Mouse (Mus musculus): ENCODE measurements at regions not wholly inside any gene's neighbourhood (a gene's known extent, or its start where the extent isn't known, plus 50 kb on each side); places are given as distances from the start of the nearest gene placed in this dataset.
"Not testable (repeated sequence)": the region's sequence is repeated elsewhere in the genome, so short reads cannot be mapped to it uniquely, and the experiment has no call there.

DNA sequence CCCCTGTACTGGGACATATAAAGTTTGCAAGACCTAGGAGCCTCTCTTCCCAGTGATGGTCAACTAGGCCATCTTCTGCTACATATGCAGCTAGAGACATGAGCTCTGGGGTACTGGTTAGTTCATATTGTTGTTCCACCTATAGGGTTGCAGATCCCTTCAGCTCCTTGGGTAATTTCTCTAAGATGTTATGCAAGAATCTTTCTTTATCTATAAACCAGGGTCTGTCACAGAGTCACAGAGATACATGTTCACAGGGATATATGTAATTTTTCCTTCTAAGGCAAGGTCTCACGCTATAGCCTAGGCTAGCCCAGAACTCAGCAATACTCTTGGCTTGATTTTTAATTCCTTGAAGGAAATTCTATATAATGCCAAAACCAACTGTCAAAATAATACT is 56.9 kb downstream of the Zfp36l1 start:
- not testable (repeated sequence) for H3K9ac ChIP-seq; H3K4me3 ChIP-seq (replicated peaks); H3K4me2 ChIP-seq; ATAC-seq (ENCODE audit: insufficient read depth); H3K9me3 ChIP-seq (replicated peaks); H3K27me3 ChIP-seq; H3K27ac ChIP-seq (replicated peaks); H3K36me3 ChIP-seq (replicated peaks)
- WGBS (ENCODE audit: insufficient replicate concordance) = 76% methylated on average over 1 of the region's 1 CpGs
- H3K4me1 ChIP-seq (replicated peaks) = peaks cover 17% of the 10 kb centered on the region

DNA sequence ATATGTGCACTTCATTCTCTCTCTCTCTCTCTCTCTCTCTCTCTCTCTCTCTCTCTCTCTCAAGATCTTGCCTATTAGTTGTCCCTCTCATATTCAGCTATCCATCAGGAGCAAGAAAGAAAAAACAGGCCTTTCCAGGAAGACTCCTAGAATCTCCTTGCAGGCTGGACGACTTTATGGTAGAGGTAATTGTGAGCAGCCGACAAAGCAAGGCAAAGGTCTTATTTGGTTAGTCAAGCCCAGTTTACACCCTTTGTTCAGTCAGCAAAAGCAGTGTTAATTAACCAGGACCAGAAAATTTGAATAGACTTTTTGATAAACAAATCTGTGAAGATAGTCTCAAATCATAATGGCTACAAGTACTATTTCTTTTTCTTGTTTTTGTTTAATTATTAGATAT is 57.4 kb downstream of the Zfp36l1 start:
- Histone ChIP-seq H3K4me2 (no peak overlapping the region), H3K27me3 (no peaks in the 10 kb centered on the region), H3K9me3 (replicated peaks) (no peaks in the 10 kb centered on the region), H3K4me3 (replicated peaks) (no peak overlapping the region), H3K36me3 (replicated peaks) (no peaks in the 10 kb centered on the region), H3K4me1 (replicated peaks) (peaks cover 12% of the 10 kb centered on the region), H3K27ac (replicated peaks) (no peak overlapping the region), H3K9ac (no peak overlapping the region)
- WGBS (ENCODE audit: insufficient replicate concordance) = 54% methylated on average over 2 of the region's 2 CpGs
- no peak for ATAC-seq (ENCODE audit: insufficient read depth)

DNA sequence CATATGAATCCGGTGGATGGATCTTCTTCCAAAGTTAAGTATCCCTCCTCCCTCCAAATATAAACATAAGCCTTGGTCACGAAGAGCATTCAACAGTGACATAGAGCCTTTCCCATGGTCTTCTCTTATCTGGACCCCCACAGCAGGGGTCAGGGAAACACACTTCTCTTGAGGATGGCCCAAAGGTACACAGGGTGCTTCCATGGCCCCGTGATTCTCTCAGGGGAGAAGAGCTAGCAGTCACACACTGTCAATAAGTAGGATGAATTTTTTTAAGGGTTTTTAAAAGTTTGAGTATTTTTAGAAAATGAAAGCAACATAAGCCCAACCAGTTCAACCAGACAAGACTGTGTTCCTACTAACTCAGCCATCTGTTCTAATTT is 58.2 kb downstream of the Zfp36l1 start:
- no peak overlapping the region for H3K27ac ChIP-seq (replicated peaks)
- no peaks in the 10 kb centered on the region for H3K9me3 ChIP-seq (replicated peaks)
- no peak overlapping the region for H3K4me3 ChIP-seq (replicated peaks)
- peaks cover 5% of the 10 kb centered on the region; the same call in 1 of the 2 replicates for H3K4me1 ChIP-seq (replicated peaks)
- H3K36me3 ChIP-seq (replicated peaks) = no peaks in the 10 kb centered on the region
- whole genome bisulfite sequencing (ENCODE audit: insufficient replicate concordance) = 75% methylated on average over 3 of the region's 3 CpGs
- H3K9ac ChIP-seq = no peak overlapping the region
- H3K27me3 ChIP-seq = no peaks in the 10 kb centered on the region
- ATAC-seq (ENCODE audit: insufficient read depth) = no peak
- no peak overlapping the region for H3K4me2 ChIP-seq

- H3K36me3 ChIP-seq (replicated peaks) = no peaks in the 10 kb centered on the region
- H3K27me3 ChIP-seq = no peaks in the 10 kb centered on the region
- H3K9ac ChIP-seq = no peak overlapping the region
- H3K9me3 ChIP-seq (replicated peaks) = no peaks in the 10 kb centered on the region
- H3K4me2 ChIP-seq = no peak overlapping the region
- H3K4me1 ChIP-seq (replicated peaks) = peaks cover 5% of the 10 kb centered on the region; the same call in 1 of the 2 replicates
- no peak for ATAC-seq (ENCODE audit: insufficient read depth)
- WGBS (ENCODE audit: insufficient replicate concordance) = 59% methylated on average over 9 of the region's 9 CpGs
- H3K27ac ChIP-seq (replicated peaks) = no peak overlapping the region
- no peak overlapping the region for H3K4me3 ChIP-seq (replicated peaks)
Measured at GRCm38 (mm10) chr12:80053902-80054654, 58.7 kb downstream of the Zfp36l1 start.

DNA sequence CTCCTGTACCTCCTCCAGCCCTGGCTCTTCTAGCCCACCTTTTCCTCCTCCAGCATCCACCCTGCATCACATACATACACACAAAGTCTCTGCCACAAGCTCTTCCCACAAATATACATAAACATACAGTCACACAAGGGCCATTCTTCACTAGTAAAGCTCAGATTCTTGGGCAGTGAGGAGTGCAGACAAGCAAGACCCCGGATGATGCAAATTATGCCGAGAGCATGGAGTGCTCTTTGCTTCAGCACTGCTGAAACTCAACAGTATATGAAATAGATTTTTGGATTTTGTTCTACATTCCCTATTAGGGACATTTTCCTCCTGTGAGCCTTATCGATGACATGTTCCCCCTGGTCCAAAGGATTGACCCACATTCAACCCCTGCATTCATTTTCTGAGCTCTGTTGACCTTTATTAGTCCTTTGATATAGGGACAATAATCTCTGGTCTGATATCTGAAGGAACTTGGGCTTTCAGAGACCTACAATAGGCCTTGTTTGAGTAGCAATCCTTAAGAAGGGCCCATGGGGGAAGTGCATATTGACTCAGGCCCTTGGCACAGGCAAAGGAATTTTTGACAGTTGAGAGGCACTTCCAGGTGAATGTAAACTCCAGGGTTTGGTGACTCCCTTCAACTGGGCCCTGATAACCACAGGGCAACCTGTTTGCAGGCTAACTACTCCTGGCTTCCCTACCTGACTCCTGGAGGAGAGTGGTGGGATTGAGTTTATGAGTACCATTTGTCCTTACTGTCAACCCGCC is 64.4 kb downstream of the Zfp36l1 start:
- Histone ChIP-seq H3K36me3 (replicated peaks) (no peaks in the 10 kb centered on the region), H3K27ac (replicated peaks) (no peak overlapping the region), H3K4me1 (replicated peaks) (no peaks in the 10 kb centered on the region; the same call in 1 of the 2 replicates), H3K9me3 (replicated peaks) (no peaks in the 10 kb centered on the region), H3K9ac (no peak overlapping the region), H3K27me3 (no peaks in the 10 kb centered on the region), H3K4me3 (replicated peaks) (no peak overlapping the region), H3K4me2 (no peak overlapping the region)
- WGBS (ENCODE audit: insufficient replicate concordance) = 78% methylated on average over 4 of the region's 4 CpGs
- ATAC-seq (ENCODE audit: insufficient read depth) = no peak

- Histone ChIP-seq H3K4me3 (replicated peaks) (no peak overlapping the region), H3K4me1 (replicated peaks) (peaks cover 2% of the 10 kb centered on the region; the same call in 1 of the 2 replicates), H3K27ac (replicated peaks) (no peak overlapping the region), H3K9me3 (replicated peaks) (no peaks in the 10 kb centered on the region), H3K36me3 (replicated peaks) (no peaks in the 10 kb centered on the region), H3K9ac (no peak overlapping the region), H3K27me3 (no peaks in the 10 kb centered on the region), H3K4me2 (no peak overlapping the region)
- WGBS (ENCODE audit: insufficient replicate concordance) = 36% methylated on average over 6 of the region's 6 CpGs
- ATAC-seq (ENCODE audit: insufficient read depth) = peak; percentile 18; the same call in 1 of the 2 replicates
Measured at GRCm38 (mm10) chr12:80046625-80047303, 66.0 kb downstream of the Zfp36l1 start.

DNA sequence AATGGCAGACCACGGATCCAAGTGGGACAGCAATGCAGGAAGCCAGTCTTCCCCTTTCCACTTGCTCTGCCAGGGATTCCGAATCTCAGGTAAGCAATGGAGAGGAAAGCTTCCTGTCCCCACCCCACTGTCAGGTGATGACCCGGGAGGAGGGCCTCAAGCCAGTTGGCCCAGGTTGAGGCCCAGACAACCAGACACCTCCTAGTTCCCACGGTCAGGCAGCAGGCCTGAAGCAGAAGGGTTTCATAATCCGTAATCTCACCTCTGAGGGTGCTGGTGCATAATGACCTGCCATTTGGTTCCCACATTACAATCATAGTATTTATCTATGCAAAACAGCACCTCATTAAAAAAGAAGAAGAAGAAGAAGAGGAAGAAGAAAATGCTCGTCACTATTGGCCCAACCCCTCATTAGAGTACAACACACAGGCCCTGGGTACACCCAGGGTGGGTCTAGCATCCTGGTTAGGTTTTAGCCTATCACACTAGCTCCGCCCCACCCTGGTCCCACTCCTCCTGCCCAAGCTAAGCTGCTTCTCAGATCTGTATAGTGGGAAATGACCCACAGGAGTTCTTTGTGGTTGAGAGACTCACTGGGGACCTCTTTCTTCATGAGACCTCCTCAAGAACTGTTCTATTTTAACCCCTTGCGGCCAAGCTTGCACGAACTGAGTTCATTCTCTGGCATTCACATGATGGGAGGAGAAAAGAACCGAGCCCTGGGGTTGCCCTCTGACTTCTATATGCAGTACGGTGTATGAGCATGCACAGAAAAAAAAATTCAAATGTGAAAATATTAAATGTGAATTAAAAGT is 71.1 kb downstream of the Zfp36l1 start:
- WGBS (ENCODE audit: insufficient replicate concordance) = 61% methylated on average over 11 of the region's 11 CpGs
- H3K9me3 ChIP-seq (replicated peaks) = no peaks in the 10 kb centered on the region
- ATAC-seq (ENCODE audit: insufficient read depth) = no peak
- H3K36me3 ChIP-seq (replicated peaks) = no peaks in the 10 kb centered on the region
- H3K4me2 ChIP-seq = no peak overlapping the region
- H3K9ac ChIP-seq = no peak overlapping the region
- no peaks in the 10 kb centered on the region for H3K27me3 ChIP-seq
- H3K4me1 ChIP-seq (replicated peaks) = peaks cover 22% of the 10 kb centered on the region
- H3K4me3 ChIP-seq (replicated peaks) = no peak overlapping the region
- no peak overlapping the region for H3K27ac ChIP-seq (replicated peaks)

- ATAC-seq (ENCODE audit: insufficient read depth) = no peak
Measured at GRCm38 (mm10) chr12:80041012-80041411, 71.8 kb downstream of the Zfp36l1 start.

GRCm38 (mm10) chr12:80040233-80040632 is 72.6 kb downstream of the Zfp36l1 start:
- no peaks in the 10 kb centered on the region for H3K27me3 ChIP-seq
- no peak overlapping the region for H3K27ac ChIP-seq (replicated peaks)
- H3K9ac ChIP-seq = no peak overlapping the region
- no peak overlapping the region for H3K4me2 ChIP-seq
- H3K36me3 ChIP-seq (replicated peaks) = no peaks in the 10 kb centered on the region
- H3K4me1 ChIP-seq (replicated peaks) = peaks cover 37% of the 10 kb centered on the region
- H3K4me3 ChIP-seq (replicated peaks) = no peak overlapping the region
- H3K9me3 ChIP-seq (replicated peaks) = no peaks in the 10 kb centered on the region
- ATAC-seq (ENCODE audit: insufficient read depth) = no peak
- 84% methylated on average over 9 of the region's 9 CpGs for WGBS (ENCODE audit: insufficient replicate concordance)

More at GRCm38 (mm10) chr12:80041012-80041411, 71.8 kb downstream of the Zfp36l1 start:
- H3K27ac ChIP-seq (replicated peaks) = no peak overlapping the region
- no peaks in the 10 kb centered on the region for H3K36me3 ChIP-seq (replicated peaks)
- H3K9ac ChIP-seq = no peak overlapping the region
- H3K4me3 ChIP-seq (replicated peaks) = no peak overlapping the region
- H3K27me3 ChIP-seq = no peaks in the 10 kb centered on the region
- no peaks in the 10 kb centered on the region for H3K9me3 ChIP-seq (replicated peaks)
- no peak overlapping the region for H3K4me2 ChIP-seq
- peaks cover 29% of the 10 kb centered on the region for H3K4me1 ChIP-seq (replicated peaks)
- 75% methylated on average over 6 of the region's 6 CpGs for WGBS (ENCODE audit: insufficient replicate concordance)

- no peak overlapping the region for H3K4me3 ChIP-seq (replicated peaks)
- H3K27me3 ChIP-seq = no peaks in the 10 kb centered on the region
- H3K27ac ChIP-seq (replicated peaks) = 0 out of 2 replicates have a peak overlapping the region, but pooled peaks have one; percentile 11
- no peak for ATAC-seq (ENCODE audit: insufficient read depth)
- peaks cover 48% of the 10 kb centered on the region for H3K4me1 ChIP-seq (replicated peaks)
- WGBS (ENCODE audit: insufficient replicate concordance) = 39% methylated on average over 1 of the region's 1 CpGs
- no peaks in the 10 kb centered on the region for H3K9me3 ChIP-seq (replicated peaks)
- H3K9ac ChIP-seq = no peak overlapping the region
- H3K4me2 ChIP-seq = no peak overlapping the region
- H3K36me3 ChIP-seq (replicated peaks) = no peaks in the 10 kb centered on the region
Measured at GRCm38 (mm10) chr12:80039150-80039549, 73.7 kb downstream of the Zfp36l1 start.

All from liver, embryonic 15.5 days (tissue).